Mouse (Mus musculus) heart, postnatal 0 days (tissue): ENCODE results near the gene Rbms3. TPM values are rescaled to one million over a fixed set of nuclear protein-coding genes. Genes with fewer than 3 reads are reported as not detected.

Experiments used
- ATAC-seq: fragments of 200-750 bp; cut with Nextera tagmentation; 2 replicates; pipeline ENCODE4 v1.8.0; 2017; ENCODE audit warnings: low read depth, moderate number of reproducible peaks, moderate library complexity; ENCODE audit not compliant: insufficient read depth
- DNase-seq: peaks from one replicate; pipeline ENCODE4 v3.0.0-alpha.2; 2016; ENCODE audit warnings: low spot score
- H3K27ac ChIP-seq: fragments of 300-500 bp; sonication (generic); 2 replicates; pipeline ENCODE4 v1.5.1; 2014; ENCODE audit warnings: low read depth, mild to moderate bottlenecking
- H3K27me3 ChIP-seq: fragments of 300-500 bp; sonication (generic); 2 replicates; pipeline ENCODE4 v1.6.1; 2014; ENCODE audit warnings: low read length, mixed read lengths; ENCODE audit not compliant: control insufficient read depth, insufficient read depth
- H3K36me3 ChIP-seq: fragments of 300-500 bp; sonication (generic); replicated peaks from 2 replicates; pipeline ENCODE4 v1.6.1; 2014; ENCODE audit warnings: low read length, mixed read lengths; ENCODE audit not compliant: control insufficient read depth, insufficient read depth
- H3K4me1 ChIP-seq: fragments of 300-500 bp; sonication (generic); 2 replicates; pipeline ENCODE4 v1.6.1; 2014; ENCODE audit warnings: antibody characterized with exemption; ENCODE audit not compliant: control insufficient read depth, insufficient read depth
- H3K4me2 ChIP-seq: fragments of 300-500 bp; sonication (generic); 2 replicates; pipeline ENCODE4 v1.6.1; 2014; ENCODE audit warnings: low read depth, mild to moderate bottlenecking, low read length, moderate library complexity
- H3K4me3 ChIP-seq: fragments of 300-500 bp; sonication (generic); 2 replicates; pipeline ENCODE4 v1.5.1; 2014; ENCODE audit warnings: low read depth, low read length
- H3K9ac ChIP-seq: fragments of 300-500 bp; sonication (generic); replicated peaks from 2 replicates; pipeline ENCODE4 v1.6.1; 2014; ENCODE audit warnings: low read depth, low read length, mixed read lengths
- H3K9me3 ChIP-seq: fragments of 300-500 bp; sonication (generic); replicated peaks from 2 replicates; pipeline ENCODE4 v1.6.1; 2016; ENCODE audit warnings: low read length; ENCODE audit not compliant: control insufficient read depth
- CTCF ChIP-seq: IDR thresholded peaks from 2 replicates; pipeline ENCODE4 v1.5.1; 2016; ENCODE audit warnings: antibody characterized with exemption, control low read depth, low read depth
- EP300 ChIP-seq: IDR thresholded peaks from 2 replicates; pipeline ENCODE4 v1.6.1; 2016; ENCODE audit warnings: antibody characterized with exemption, low read depth
- WGBS: fragments of 180-500 bp; shearing (Covaris S2); extraction: QIAGEN DNeasy Blood & Tissue Kit; methylation state at CpG from one replicate; pipeline ENCODE4 v1.1.7; 2014; 5-methylcytosine and 5-hydroxymethylcytosine counted together
- polyA plus RNA-seq: library from polyadenylated mRNA; unstranded; fragments of >200 nt; fragmentation: Nextera tagmentation; extraction: Ambion mirVana; gene quantifications from 2 replicates; pipeline ENCODE4 v1.2.1, GENCODE M21; 2015
- total RNA-seq: library from RNA; depleted of rRNA; stranded (reverse); fragments of >200 nt; gene quantifications from 2 replicates; pipeline ENCODE4 v1.2.3, GENCODE M21; 2014; ENCODE audit warnings: low replicate concordance

Gene Rbms3
- total and polyA plus RNA-seq, 2 experiments from 2014 or later = 18.2 to 75.3 TPM

DNA sequence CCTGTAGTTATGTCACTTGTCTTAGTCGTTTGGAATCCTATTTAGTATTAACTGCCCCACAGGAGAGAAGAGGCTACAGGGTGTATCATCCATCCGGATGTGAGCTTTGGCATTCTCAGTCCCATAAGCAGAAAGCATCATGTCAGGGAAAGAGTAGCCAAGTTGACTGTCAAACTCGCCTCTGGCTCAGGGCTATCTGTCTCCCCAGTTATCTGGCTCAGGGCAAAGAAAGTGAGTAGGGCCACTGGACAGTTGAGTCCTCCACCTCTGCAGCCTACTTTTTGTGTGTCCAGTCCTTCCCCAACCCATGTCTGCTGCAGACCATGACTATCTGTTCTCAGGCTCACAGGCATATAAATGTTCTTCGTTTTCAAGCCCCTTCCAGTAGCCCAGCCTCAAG lies 968.7 kb downstream of the Rbms3 start:
- WGBS = 77% methylated on average over 4 of the region's 4 CpGs
- H3K27me3 ChIP-seq = no peaks in the 10 kb centered on the region

DNA sequence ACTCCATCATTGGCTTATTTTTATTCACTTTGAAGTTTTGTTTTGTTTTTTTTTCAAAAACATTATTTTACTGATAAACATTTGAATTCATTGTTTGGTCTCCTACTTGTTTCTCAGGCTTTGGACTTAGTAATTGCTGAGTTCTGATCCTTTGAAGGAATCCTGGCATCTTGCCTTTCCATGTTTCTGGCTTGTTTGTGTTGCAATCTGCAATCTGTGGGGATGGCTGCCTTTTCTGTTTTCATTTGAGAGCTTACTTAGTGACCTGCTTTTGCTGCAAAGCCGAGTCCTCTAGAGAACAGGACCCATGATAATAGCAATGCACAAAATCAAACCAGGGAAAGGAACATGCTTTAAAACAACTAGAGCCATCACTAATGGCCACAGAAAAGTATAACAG lies 969.8 kb downstream of the Rbms3 start:
- no peak for TF ChIP-seq EP300
- no peaks in the 10 kb centered on the region for H3K9me3 ChIP-seq
- no peaks in the 10 kb centered on the region for H3K36me3 ChIP-seq
- no peak for DNase-seq
- no peak overlapping the region for H3K4me3 ChIP-seq
- H3K4me1 ChIP-seq = no peaks in the 10 kb centered on the region
- H3K27me3 ChIP-seq = no peaks in the 10 kb centered on the region
- no peak overlapping the region for H3K27ac ChIP-seq
- WGBS = 55% methylated on average over 1 of the region's 1 CpGs
- H3K9ac ChIP-seq = no peak overlapping the region
- H3K4me2 ChIP-seq = no peak overlapping the region
- ATAC-seq = no peak

More for the DNA sequence above, 968.7 kb downstream of the Rbms3 start:
- Histone ChIP-seq H3K27ac (no peak overlapping the region), H3K9ac (no peak overlapping the region), H3K4me2 (no peak overlapping the region), H3K36me3 (no peaks in the 10 kb centered on the region), H3K4me1 (no peaks in the 10 kb centered on the region), H3K9me3 (no peaks in the 10 kb centered on the region), H3K4me3 (no peak overlapping the region)
- no peak for ATAC-seq
- DNase-seq = no peak
- TF ChIP-seq CTCF = no peak

DNA sequence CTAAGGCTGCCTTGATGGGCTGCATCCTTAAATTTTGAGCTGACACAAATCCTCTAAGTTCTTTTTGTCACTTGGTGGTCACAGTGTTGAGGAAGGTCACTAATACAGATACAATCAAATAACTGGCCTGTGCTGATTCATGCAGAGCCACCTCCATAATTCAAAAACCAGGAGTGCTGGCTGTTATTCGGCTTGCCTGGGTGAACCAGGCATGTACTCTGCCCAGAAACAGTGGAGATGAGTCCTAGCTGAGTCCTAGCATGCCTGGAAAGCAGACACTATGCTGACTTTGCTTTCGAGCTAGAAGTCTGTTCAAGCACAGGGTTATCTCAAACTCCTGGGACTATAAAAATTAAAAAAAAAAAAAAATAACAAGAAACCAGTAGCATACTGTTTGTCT lies 972.6 kb downstream of the Rbms3 start:
- H3K4me2 ChIP-seq = no peak overlapping the region
- H3K27me3 ChIP-seq = no peaks in the 10 kb centered on the region
- no peak overlapping the region for H3K27ac ChIP-seq
- 78% methylated on average over 2 of the region's 2 CpGs for WGBS
- H3K9ac ChIP-seq = no peak overlapping the region
- H3K9me3 ChIP-seq = no peaks in the 10 kb centered on the region
- H3K4me3 ChIP-seq = no peak overlapping the region
- DNase-seq = no peak
- ATAC-seq = no peak
- H3K4me1 ChIP-seq = no peaks in the 10 kb centered on the region
- no peak for TF ChIP-seq CTCF
- TF ChIP-seq EP300 = no peak
- no peaks in the 10 kb centered on the region for H3K36me3 ChIP-seq

DNA sequence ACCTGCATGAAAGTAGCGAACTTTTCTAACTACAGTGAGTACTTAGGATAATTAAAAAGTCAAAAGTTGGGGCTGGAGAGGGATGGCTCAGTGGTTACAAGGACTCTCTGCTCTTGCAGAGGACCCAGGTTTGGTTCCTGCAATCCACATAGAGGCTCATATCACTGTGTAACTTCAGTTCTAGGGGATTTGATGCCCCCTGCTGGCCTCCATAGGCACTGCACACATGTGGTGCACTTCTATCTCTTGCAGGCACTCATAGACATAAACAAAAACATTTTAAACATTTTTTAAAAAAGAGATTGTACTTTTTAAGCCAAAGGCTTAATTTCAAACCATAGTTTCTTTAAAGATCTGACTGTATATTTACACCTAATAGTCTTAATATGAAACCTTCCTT lies 978.3 kb downstream of the Rbms3 start:
- Histone ChIP-seq H3K4me2 (no peak overlapping the region), H3K4me1 (no peaks in the 10 kb centered on the region), H3K9ac (no peak overlapping the region), H3K27me3 (no peaks in the 10 kb centered on the region), H3K9me3 (no peaks in the 10 kb centered on the region), H3K4me3 (no peak overlapping the region), H3K36me3 (no peaks in the 10 kb centered on the region), H3K27ac (no peak overlapping the region)
- no peak for TF ChIP-seq CTCF
- no peak for TF ChIP-seq EP300
- DNase-seq = no peak
- ATAC-seq = no peak
- WGBS = 98% methylated on average over 1 of the region's 1 CpGs

DNA sequence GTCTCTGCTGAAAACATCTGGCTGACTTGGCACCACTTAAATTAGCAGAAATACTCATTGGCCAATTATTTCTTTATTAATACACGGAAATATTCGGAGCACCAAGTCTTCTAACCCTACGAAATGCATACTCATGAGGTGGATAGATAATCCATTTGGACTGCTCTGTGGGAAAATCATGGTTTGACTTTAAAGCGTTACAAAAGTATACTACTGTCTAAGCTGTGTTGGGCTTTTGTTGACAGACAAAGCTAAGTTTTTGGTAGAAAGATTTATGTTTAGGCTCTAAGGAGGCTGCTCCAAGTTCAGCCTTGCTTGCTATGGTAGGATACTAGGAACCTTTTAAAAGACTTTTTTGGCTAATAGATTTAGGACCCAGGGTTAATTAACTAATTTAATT lies 979.8 kb downstream of the Rbms3 start:
- H3K27me3 ChIP-seq = no peaks in the 10 kb centered on the region
- no peak overlapping the region for H3K9ac ChIP-seq
- no peak overlapping the region for H3K27ac ChIP-seq
- H3K4me2 ChIP-seq = no peak overlapping the region
- ATAC-seq = no peak
- H3K4me3 ChIP-seq = no peak overlapping the region
- TF ChIP-seq CTCF = no peak
- TF ChIP-seq EP300 = no peak
- H3K9me3 ChIP-seq = no peaks in the 10 kb centered on the region
- H3K4me1 ChIP-seq = no peaks in the 10 kb centered on the region
- no peaks in the 10 kb centered on the region for H3K36me3 ChIP-seq
- WGBS = 87% methylated on average over 4 of the region's 4 CpGs
- no peak for DNase-seq

DNA sequence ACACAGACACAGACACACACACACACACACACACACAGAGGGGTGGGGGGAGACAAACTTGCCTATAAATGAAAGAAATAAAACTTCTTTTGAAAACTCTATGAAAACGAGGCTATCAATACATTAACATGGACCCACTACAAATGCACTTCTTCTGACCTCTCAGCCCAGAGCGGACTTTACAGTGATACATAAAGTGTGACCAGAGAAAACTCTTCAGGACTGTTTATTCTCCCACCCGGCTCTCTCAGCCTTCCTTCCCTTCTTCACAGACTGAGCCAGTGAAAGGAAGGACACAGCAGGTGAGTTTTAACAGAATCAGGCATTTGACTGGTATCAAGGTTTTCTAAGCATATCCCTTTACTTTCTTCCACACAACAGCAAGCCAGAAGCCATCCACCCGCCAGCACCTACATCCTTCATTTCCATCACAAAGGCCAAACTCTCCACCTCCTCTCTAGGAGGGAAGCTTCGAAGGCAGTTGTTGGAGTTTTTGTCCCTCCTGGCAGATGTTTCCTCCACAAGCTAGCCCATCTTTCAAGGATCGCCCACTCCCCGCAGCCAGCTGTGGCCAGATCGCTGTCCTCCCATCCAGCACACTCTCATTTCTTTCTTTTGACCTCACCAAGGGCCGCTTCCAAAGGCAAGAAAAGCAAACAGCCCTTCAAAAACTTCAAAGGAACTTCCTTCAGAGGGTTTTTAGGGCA lies 980.5 kb downstream of the Rbms3 start:
- Histone ChIP-seq H3K9me3 (no peaks in the 10 kb centered on the region), H3K27ac (no peak overlapping the region), H3K36me3 (no peaks in the 10 kb centered on the region), H3K4me1 (no peaks in the 10 kb centered on the region), H3K4me2 (no peak overlapping the region), H3K4me3 (no peak overlapping the region), H3K9ac (no peak overlapping the region), H3K27me3 (no peaks in the 10 kb centered on the region)
- TF ChIP-seq CTCF (no peak), EP300 (no peak)
- no peak for ATAC-seq
- 62% methylated on average over 9 of the region's 9 CpGs for WGBS
- DNase-seq = no peak
